Mouse (Mus musculus) embryonic fibroblast, embryonic 13.5 days (primary cell): ENCODE results near the gene Dapp1.

ENCODE experiments used
- CTCF ChIP-seq: IDR thresholded peaks from 2 replicates; pipeline ENCODE4 v1.5.1; 2011; ENCODE audit warnings: mild to moderate bottlenecking, control low read depth, low read length, moderate library complexity, borderline replicate concordance; ENCODE audit not compliant: insufficient read depth
- POLR2A ChIP-seq: IDR thresholded peaks from 2 replicates; pipeline ENCODE4 v1.6.1; 2011; ENCODE audit warnings: low read depth, mild to moderate bottlenecking, control low read depth, low read length, moderate library complexity

- TF ChIP-seq CTCF (no peak), POLR2A (no peak)
Measured at GRCm38 (mm10) chr3:138016810-138017209, 35.5 kb upstream of the Dapp1 start.
